Mouse (Mus musculus) right cerebral cortex, postnatal 25 days (tissue): ENCODE results near the gene Actbl2.

Experiments
- DNase-seq: peaks from one replicate; pipeline ENCODE4 v3.0.0; 2022

The Actbl2 gene

GRCm38 (mm10) chr13:111271868-111272267, 17.1 kb downstream of the Actbl2 start:
- no peak for DNase-seq

- no peak for DNase-seq
These were observed 31.9 kb downstream of the Actbl2 start for GRCm38 (mm10) chr13:111286461-111287385.

DNA sequence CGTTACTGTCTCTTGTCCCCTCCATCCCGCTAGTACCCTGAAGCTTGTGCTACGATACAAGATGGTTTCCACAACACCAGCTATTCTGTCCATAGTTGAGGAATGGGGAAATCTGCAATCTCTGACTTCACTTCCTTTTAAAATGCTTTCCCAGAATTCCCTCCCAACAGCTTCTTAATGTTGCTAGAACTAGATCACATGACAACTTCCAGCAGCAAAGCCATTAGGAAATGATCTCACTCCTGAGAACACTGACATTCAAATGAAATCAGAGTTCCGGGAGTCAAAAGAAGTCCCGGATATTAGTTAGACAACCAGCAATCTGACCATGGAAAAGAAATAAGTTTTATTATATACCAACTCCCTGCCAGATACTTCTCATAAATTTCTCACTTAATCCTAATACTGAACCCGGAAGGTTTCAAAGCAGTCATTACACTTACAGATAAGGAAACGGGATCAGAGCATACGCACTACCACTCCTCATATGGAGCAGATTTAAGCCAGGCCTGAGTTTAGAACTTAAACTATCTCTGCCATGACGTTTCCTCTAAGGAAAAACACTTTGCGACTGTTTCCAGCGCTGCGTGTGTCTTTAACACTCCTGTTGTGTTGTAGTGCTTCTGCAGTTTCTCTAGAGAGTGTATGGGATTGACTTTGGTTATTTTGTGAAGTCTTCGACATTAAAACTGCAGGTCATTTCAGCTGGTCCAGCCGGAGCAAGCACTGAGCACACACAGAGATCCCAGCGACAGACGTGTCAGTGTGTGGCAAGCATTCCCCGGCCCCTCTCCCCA, 36.5 kb downstream of the Actbl2 start:
- DNase-seq = no peak

- peak; percentile 33 for DNase-seq
These were observed 37.2 kb downstream of the Actbl2 start for GRCm38 (mm10) chr13:111291958-111292493.

DNA sequence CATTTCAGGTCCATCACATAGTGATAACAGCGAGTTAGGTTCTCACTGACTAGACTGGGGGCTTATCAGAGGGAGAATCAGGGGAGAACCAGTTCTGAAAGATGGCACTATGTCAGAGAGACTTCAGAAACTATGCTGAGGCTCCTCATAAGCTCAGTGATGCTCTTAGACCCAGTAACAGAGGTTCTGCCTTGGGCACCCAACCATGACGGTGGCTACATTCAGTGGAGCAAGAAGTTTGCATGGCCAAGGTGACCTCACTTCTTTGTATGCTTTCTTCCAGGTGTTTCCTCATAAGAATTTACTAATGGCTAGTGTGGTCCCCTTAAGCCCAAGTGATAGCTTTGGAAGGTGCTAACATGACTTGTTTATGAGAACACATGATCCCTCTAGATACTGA, 38.7 kb downstream of the Actbl2 start:
- no peak for DNase-seq

DNA sequence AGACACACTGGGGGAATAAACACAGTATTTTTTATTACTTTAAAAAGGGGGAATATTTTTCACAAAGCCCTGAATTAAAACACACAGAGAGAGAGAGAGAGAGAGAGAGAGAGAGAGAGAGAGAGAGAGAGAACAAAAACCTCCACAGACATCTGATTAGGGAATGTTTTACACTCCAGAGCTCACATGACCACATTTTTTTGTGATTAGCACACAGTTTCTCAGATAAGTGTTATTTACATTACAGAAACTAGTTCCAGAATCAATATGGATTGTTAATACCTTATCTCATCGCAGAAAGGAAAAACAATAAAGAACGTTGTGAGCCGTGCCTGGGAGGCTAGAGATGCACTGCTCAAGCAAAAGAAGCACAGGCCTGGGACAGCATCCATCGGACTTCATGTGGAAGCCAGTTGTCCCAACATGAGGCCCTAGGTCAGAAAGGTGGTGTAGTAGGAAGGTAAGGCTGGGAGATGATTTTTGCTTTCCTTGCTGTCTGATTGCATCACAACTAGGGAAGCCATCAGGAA, 40.2 kb downstream of the Actbl2 start:
- DNase-seq = no peak

DNA sequence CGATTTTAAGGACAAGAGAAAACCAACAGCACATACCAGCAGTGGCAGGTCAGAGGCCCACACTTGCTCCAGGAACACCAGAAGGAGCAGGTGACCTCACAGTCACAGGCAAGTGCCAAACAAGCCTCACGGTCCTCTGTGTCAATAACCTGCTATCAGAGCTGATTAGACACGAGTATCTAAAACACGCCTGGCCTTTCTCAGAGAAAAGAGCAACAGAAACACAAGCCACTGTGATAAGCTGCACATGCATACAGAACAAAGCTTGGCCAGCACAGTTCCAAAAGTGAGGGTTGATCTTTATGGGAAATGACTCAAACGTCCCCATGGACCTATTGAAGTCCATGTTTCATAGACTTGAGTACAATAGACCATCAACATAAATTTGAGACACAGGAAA, 41.2 kb downstream of the Actbl2 start:
- no peak for DNase-seq

DNA sequence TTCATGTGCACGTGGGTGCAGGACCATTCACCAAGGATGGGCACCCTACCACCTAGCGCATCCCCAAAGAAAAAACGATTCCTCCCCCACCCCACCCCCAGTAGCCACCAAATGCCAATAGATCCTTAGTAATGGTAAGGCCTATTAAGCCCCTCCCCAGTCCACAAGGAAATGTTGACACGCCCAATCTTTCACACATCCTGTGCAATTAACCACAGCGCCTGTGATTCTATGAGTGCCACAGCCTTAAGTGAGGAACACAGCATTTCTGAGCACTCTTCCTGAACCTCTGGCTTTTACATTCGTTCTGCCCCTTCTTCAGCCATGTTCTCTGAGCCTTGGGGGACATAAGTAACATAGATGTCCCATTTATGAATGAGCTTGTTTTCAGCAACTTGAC, 42.8 kb downstream of the Actbl2 start:
- DNase-seq = no peak

GRCm38 (mm10) chr13:111299145-111299713, 44.4 kb downstream of the Actbl2 start:
- DNase-seq = no peak

DNA sequence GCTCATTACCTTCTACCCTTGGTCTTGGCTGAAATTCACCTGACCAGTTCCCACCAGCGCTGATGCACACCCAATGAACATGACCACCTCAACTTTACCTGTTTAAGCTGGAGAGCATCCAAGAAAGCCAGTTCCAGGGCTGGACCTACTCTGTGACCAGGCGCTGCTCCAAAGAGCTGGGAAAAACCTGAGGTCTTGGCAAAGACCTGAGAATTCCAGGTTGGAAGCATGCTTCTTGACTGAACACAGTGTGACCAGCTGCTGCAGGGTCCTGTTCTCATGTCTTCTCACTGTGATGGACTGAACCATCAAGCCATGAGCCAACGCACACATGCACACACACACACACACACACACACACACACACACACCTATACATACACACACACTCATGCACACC, 46.0 kb downstream of the Actbl2 start:
- DNase-seq = no peak

DNA sequence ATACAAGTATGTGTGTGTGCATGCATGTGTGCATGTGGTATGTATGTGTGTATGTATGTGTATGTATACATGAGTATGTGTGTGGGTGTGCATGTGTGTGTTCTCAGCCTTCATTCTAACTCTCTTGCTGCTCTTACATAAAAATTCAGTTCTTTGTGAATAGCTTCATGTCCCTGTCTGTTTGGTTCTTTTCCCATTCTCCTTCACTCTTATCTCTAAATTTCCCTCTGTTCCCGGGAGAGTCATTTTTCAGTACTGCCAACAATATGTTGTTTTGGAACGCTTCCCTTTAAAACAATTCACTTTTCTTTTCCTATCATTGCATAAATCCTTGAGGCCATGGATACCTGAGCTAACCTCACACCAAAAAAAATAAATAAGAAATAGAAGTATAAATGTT, 46.6 kb downstream of the Actbl2 start:
- no peak for DNase-seq

DNA sequence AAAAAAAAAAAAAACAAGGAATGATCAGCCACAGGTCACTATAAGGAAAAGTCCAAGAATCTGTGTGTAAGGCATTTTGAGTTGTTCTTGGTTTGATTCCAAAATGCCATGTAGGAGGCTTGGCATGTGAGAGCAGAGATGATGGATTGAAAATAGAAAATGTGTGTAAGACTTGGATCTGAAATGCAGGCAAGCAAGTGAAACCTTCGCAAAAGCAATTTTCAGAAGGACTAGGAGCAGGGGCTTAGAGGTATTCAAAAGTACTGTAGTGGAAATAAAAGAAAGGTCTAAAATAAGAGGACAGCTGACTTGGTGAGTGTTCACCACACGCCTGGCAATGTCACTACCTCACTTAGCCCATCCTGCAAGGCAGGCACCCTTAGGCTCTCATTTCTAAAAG, 49.4 kb downstream of the Actbl2 start:
- no peak for DNase-seq

DNA sequence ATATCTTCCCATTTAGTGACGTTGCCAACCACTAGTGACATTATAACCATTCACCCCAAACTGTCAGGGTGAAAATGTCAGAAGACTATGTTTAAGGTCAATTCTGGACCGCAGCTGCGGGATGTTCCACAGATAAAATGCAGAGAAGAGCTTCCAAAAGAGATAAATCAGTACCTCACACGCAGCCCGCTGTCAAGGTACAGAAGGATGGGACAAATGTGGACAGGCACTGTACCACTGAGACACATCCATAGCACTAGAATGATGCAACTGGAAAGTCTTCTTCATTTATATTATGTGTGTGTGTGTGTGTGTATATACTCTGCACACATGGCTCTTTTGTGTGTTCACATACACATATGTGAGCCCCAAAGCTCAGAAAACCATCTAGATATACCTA, 49.9 kb downstream of the Actbl2 start:
- no peak for DNase-seq
